Mouse (Mus musculus) CH12.LX (cell line): Measurements from ENCODE around the gene Ccdc78. TPM values are rescaled to one million over a fixed set of nuclear protein-coding genes. Genes with fewer than 3 reads are reported as not detected.

Experiments
- DNase-seq: peaks from one replicate; pipeline ENCODE4 v3.0.0-alpha.2; 2013; ENCODE audit errors: extremely low read depth
- H3K27ac ChIP-seq: 2 replicates; pipeline ENCODE4 v1.5.1; 2012; ENCODE audit warnings: low read depth, mild to moderate bottlenecking, control low read depth, moderate library complexity; ENCODE audit not compliant: insufficient read depth
- H3K27me3 ChIP-seq: replicated peaks from 2 replicates; pipeline ENCODE3; 2012; ENCODE audit warnings: inconsistent platforms
- H3K36me3 ChIP-seq, 2 experiments: replicated peaks in 1 of 2; 2 replicates each; pipeline versions ENCODE3 to v1.6.1; 2012; ENCODE audit warnings: inconsistent platforms in 1 of 2, low read length in 1 of 2, mild to moderate bottlenecking in 1 of 2, mixed read lengths in 1 of 2, moderate library complexity in 1 of 2; ENCODE audit not compliant: control insufficient read depth in 1 of 2, insufficient read depth in 1 of 2
- H3K4me1 ChIP-seq, 2 experiments: 2 replicates each; pipeline ENCODE4 v1.6.1; 2012; ENCODE audit warnings: inconsistent platforms in 1 of 2, moderate library complexity in 1 of 2; ENCODE audit not compliant: insufficient read depth in 2 of 2, control insufficient read depth in 1 of 2
- H3K4me2 ChIP-seq: 2 replicates; pipeline ENCODE4 v1.6.1; 2012; ENCODE audit warnings: low read depth, mild to moderate bottlenecking, control low read depth; ENCODE audit not compliant: poor library complexity, insufficient read depth, severe bottlenecking
- H3K4me3 ChIP-seq, 3 experiments: fragments of 150-350 bp in 1 of 3; sonication (generic) in 1 of 3; replicated peaks in 1 of 3; 2 replicates each; pipeline versions ENCODE3 to v1.5.1; 2011 to 2012; ENCODE audit warnings: low read depth in 2 of 3, low read length in 2 of 3, mild to moderate bottlenecking in 2 of 3, moderate library complexity in 2 of 3, control low read depth in 1 of 3, improper control_type of control experiment in 1 of 3, inconsistent platforms in 1 of 3, mixed read lengths in 1 of 3; ENCODE audit not compliant: poor library complexity in 1 of 3
- H3K79me2 ChIP-seq: replicated peaks from 2 replicates; pipeline ENCODE4 v1.6.1; 2012; ENCODE audit warnings: mild to moderate bottlenecking, moderate library complexity; ENCODE audit not compliant: control insufficient read depth, poor library complexity, insufficient read depth, severe bottlenecking; ENCODE audit errors: extremely low read depth
- H3K9ac ChIP-seq: 2 replicates; pipeline ENCODE4 v1.6.1; 2012; ENCODE audit warnings: low read depth, mild to moderate bottlenecking, control low read depth, moderate library complexity; ENCODE audit not compliant: insufficient read depth
- H3K9me3 ChIP-seq: replicated peaks from 2 replicates; pipeline ENCODE3; 2012; ENCODE audit warnings: low read length, inconsistent platforms, mixed read lengths
- BHLHE40 ChIP-seq: IDR thresholded peaks from 2 replicates; pipeline ENCODE4 v1.6.1; 2011; ENCODE audit warnings: mild to moderate bottlenecking, low read depth, low read length, improper control_type of control experiment
- CHD1 ChIP-seq: IDR thresholded peaks from 2 replicates; pipeline ENCODE4 v1.6.1; 2012; ENCODE audit warnings: low read depth, low read length, improper control_type of control experiment, inconsistent platforms
- CTCF ChIP-seq, 2 experiments: IDR thresholded peaks in 1 of 2; conservative IDR thresholded peaks in 1 of 2; 2 replicates each; pipeline ENCODE4 v1.5.1; 2011 to 2012; ENCODE audit warnings: low read depth in 2 of 2, low read length in 2 of 2, improper control_type of control experiment in 1 of 2, inconsistent platforms in 1 of 2, mild to moderate bottlenecking in 1 of 2, moderate library complexity in 1 of 2
- E2F4 ChIP-seq: IDR thresholded peaks from 2 replicates; pipeline ENCODE4 v1.6.1; 2011; ENCODE audit warnings: low read depth, low read length, improper control_type of control experiment; ENCODE audit not compliant: insufficient replicate concordance
- ELF1 ChIP-seq: IDR thresholded peaks from 2 replicates; pipeline ENCODE4 v1.6.1; 2014; ENCODE audit warnings: low read depth, mild to moderate bottlenecking, inconsistent platforms, low read length, improper control_type of control experiment
- EP300 ChIP-seq: IDR thresholded peaks from 2 replicates; pipeline ENCODE4 v1.6.1; 2011; ENCODE audit warnings: low read length, improper control_type of control experiment
- GABPA ChIP-seq: IDR thresholded peaks from 2 replicates; pipeline ENCODE4 v1.6.1; 2012; ENCODE audit warnings: low read depth, low read length, improper control_type of control experiment, inconsistent platforms; ENCODE audit not compliant: insufficient replicate concordance
- HCFC1 ChIP-seq: IDR thresholded peaks from 2 replicates; pipeline ENCODE4 v1.6.1; 2012; ENCODE audit warnings: low read depth, mild to moderate bottlenecking, inconsistent platforms, low read length, improper control_type of control experiment
- IRF4 ChIP-seq: IDR thresholded peaks from 2 replicates; pipeline ENCODE4 v1.6.1; 2014; ENCODE audit warnings: low read depth, mild to moderate bottlenecking, inconsistent platforms, low read length, improper control_type of control experiment
- JUN ChIP-seq: IDR thresholded peaks from 2 replicates; pipeline ENCODE4 v1.6.1; 2011; ENCODE audit warnings: low read depth, mild to moderate bottlenecking, low read length, improper control_type of control experiment, moderate library complexity; ENCODE audit not compliant: insufficient read depth
- MXI1 ChIP-seq: IDR thresholded peaks from 2 replicates; pipeline ENCODE4 v1.6.1; 2011; ENCODE audit warnings: mild to moderate bottlenecking, low read depth, low read length, improper control_type of control experiment
- MYC ChIP-seq: IDR thresholded peaks from 2 replicates; pipeline ENCODE4 v1.6.1; 2011; ENCODE audit warnings: low read depth, mild to moderate bottlenecking, improper control_type of control experiment, low read length
- NELFE ChIP-seq: IDR thresholded peaks from 2 replicates; pipeline ENCODE4 v1.6.1; 2011; ENCODE audit warnings: low read depth, low read length, improper control_type of control experiment
- NRF1 ChIP-seq: IDR thresholded peaks from 2 replicates; pipeline ENCODE4 v1.6.1; 2014; ENCODE audit warnings: low read depth, mild to moderate bottlenecking, inconsistent platforms, low read length, improper control_type of control experiment, moderate library complexity
- PAX5 ChIP-seq: IDR thresholded peaks from 2 replicates; pipeline ENCODE4 v1.6.1; 2012; ENCODE audit warnings: low read length, inconsistent platforms, mixed read lengths
- POLR2AphosphoS2 ChIP-seq: IDR thresholded peaks from 2 replicates; pipeline ENCODE4 v1.6.1; 2011; ENCODE audit warnings: low read depth, low read length, improper control_type of control experiment
- RCOR1 ChIP-seq: conservative IDR thresholded peaks from 2 replicates; pipeline ENCODE4 v1.6.1; 2012; ENCODE audit warnings: low read depth, mild to moderate bottlenecking, inconsistent platforms, low read length, improper control_type of control experiment
- SMC3 ChIP-seq: IDR thresholded peaks from 2 replicates; pipeline ENCODE4 v1.6.1; 2011; ENCODE audit warnings: low read depth, low read length, improper control_type of control experiment
- TCF12 ChIP-seq: IDR thresholded peaks from 2 replicates; pipeline ENCODE4 v1.6.1; 2014; ENCODE audit warnings: low read depth, mild to moderate bottlenecking, inconsistent platforms, low read length, improper control_type of control experiment
- UBTF ChIP-seq: IDR thresholded peaks from 2 replicates; pipeline ENCODE4 v1.6.1; 2012; ENCODE audit warnings: low read depth, mild to moderate bottlenecking, inconsistent platforms, low read length, improper control_type of control experiment, moderate library complexity
- USF2 ChIP-seq: conservative IDR thresholded peaks from 2 replicates; pipeline ENCODE4 v1.6.1; 2011; ENCODE audit warnings: low read depth, low read length, improper control_type of control experiment
- ZMIZ1 ChIP-seq: IDR thresholded peaks from 2 replicates; pipeline ENCODE4 v1.6.1; 2012; ENCODE audit warnings: low read depth, mild to moderate bottlenecking, inconsistent platforms, low read length, improper control_type of control experiment
- dilution Hi-C: fragments of 300-500 bp; cut with MboI; formaldehyde crosslinking; loops from 2 replicates; pipeline ENCODE4 v1.14.3; 2020; ENCODE audit warnings: low sequenced_read_pairs; ENCODE audit not compliant: extremely low pct_unique_long_range_greater_than_20kb, extremely low pct_ligation_motif_present
- in situ Hi-C: fragments of 300-500 bp; cut with MboI; formaldehyde crosslinking; loops from 3 replicates; pipeline ENCODE4 v1.14.3; 2019; ENCODE audit warnings: low sequenced_read_pairs, low pct_ligation_motif_present, low pct_unique_long_range_greater_than_20kb, mixed read lengths
- polyA plus RNA-seq: library from polyadenylated mRNA; unstranded; fragments of >175 nt; gene quantifications from 2 replicates; pipeline ENCODE4 v1.2.1, GENCODE M21; 2012; ENCODE audit warnings: low read depth; ENCODE audit not compliant: insufficient read length
- total RNA-seq, 2 experiments: library from RNA; depleted of rRNA; stranded (reverse); fragments of 300-350 nt in 1 of 2; fragments of >200 nt in 1 of 2; gene quantifications; 2 replicates each; pipeline ENCODE4 v1.2.3; 2012 to 2014

Gene Ccdc78
- total and polyA plus RNA-seq, 3 experiments = 0.13 to 0.40 (median 0.25) TPM

DNA sequence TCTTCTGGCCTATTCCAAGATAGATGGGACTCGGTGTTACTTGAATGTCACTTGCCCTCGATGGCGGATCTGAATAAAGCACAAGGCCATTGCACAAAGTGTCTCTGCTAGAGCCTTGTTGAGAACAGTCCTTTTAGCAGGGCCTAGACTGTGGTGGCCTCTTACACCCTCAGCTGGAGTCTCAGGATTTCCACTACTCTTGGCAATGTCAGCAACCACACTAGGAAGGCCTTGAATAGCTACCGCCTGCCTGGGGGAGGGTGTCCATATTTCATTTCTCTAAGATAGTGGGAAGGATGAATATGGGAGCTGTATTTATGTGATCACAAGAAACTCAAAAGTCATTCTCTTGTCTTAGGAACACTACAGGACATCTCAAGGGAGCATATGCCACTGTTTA, 38.1 kb upstream of the Ccdc78 start:
- dilution Hi-C loops = no loop called here
- no peaks in the 10 kb centered on the region for H3K79me2 ChIP-seq
- no peaks in the 10 kb centered on the region for H3K4me1 ChIP-seq
- no peak overlapping the region for H3K9ac ChIP-seq
- H3K27ac ChIP-seq = no peak overlapping the region
- H3K4me2 ChIP-seq = no peak overlapping the region
- in situ Hi-C loops = no loop called here
- no peak for DNase-seq
- H3K9me3 ChIP-seq = no peaks in the 10 kb centered on the region
- peaks cover 86% of the 10 kb centered on the region for H3K27me3 ChIP-seq
- H3K4me3 ChIP-seq = no peak overlapping the region
- TF ChIP-seq EP300 = no peak
- no peak for TF ChIP-seq SMC3
- TF ChIP-seq NELFE = no peak
- no peak for TF ChIP-seq RCOR1
- TF ChIP-seq E2F4 = no peak
- no peak for TF ChIP-seq UBTF
- no peak for TF ChIP-seq JUN
- TF ChIP-seq, all 38 proteins: peak for 0
- no peaks in the 10 kb centered on the region for H3K36me3 ChIP-seq

DNA sequence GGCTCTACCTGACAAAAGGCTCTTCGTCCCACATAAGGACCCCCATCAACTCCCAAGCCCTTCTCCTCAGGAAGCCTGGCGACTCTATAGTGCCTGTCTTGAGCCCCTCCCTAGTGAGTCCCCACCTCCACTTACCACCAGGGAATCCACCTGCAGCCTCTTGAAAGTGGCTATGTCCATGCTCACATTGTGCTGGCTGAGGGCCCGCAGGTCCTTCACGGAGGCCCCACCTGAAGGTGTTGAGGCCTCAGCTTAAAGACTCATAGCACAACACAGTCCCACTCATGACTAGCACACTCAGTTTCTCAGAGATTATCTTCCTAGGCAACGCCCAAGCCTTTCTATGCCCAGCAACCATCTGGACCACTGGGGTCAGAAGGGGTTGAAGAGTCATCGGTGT, 37.1 kb upstream of the Ccdc78 start:
- Histone ChIP-seq H3K79me2 (no peaks in the 10 kb centered on the region), H3K4me1 (no peaks in the 10 kb centered on the region), H3K27me3 (peaks cover 89% of the 10 kb centered on the region), H3K4me3 (no peak overlapping the region), H3K9ac (no peak overlapping the region), H3K36me3 (no peaks in the 10 kb centered on the region), H3K27ac (no peak overlapping the region), H3K4me2 (no peak overlapping the region), H3K9me3 (no peaks in the 10 kb centered on the region)
- in situ Hi-C loops (no loop called here), dilution Hi-C loops (no loop called here)
- DNase-seq = no peak
- no peak for TF ChIP-seq HCFC1

DNA sequence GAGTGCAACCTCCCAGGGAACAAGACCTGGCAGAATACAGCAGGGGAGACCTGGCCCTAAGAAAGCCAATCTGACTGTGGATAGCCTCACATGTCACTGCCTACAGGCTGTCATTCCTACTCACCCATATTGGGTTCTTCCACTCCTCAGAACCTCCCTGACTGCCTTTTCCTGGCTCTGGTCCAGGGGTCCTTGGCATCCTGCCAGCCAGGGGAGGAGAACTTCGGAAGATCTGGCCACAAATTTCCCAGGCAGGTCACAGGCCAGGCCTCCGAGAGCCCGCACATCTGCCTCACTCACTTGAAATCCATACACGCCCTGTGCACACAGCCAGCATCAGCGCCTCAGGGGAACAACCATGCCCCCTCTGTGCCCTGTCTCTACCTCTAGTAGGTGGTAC, 34.9 kb upstream of the Ccdc78 start:
- Histone ChIP-seq H3K79me2 (no peaks in the 10 kb centered on the region), H3K4me2 (no peak overlapping the region), H3K9ac (no peak overlapping the region), H3K4me1 (no peaks in the 10 kb centered on the region), H3K4me3 (no peak overlapping the region), H3K9me3 (no peaks in the 10 kb centered on the region), H3K27ac (no peak overlapping the region), H3K27me3 (peaks cover 93% of the 10 kb centered on the region), H3K36me3 (no peaks in the 10 kb centered on the region)
- dilution Hi-C loops (no loop called here), in situ Hi-C loops (no loop called here)
- TF ChIP-seq RCOR1 = no peak
- no peak for TF ChIP-seq NRF1
- TF ChIP-seq CTCF (conservative IDR thresholded peaks at IDR 0.05 in 1 of 2, IDR thresholded peaks at IDR 0.05 in 1 of 2; ENCODE audit: low read depth in 2 of 2, low read length in 2 of 2) = no peak
- no peak for TF ChIP-seq TCF12
- no peak for TF ChIP-seq USF2
- no peak for TF ChIP-seq PAX5
- no peak for TF ChIP-seq CHD1
- no peak for TF ChIP-seq ELF1
- no peak for TF ChIP-seq POLR2AphosphoS2
- no peak for TF ChIP-seq ZMIZ1
- TF ChIP-seq BHLHE40 = no peak
- TF ChIP-seq MYC = no peak
- no peak for TF ChIP-seq SMC3
- no peak for TF ChIP-seq IRF4
- TF ChIP-seq HCFC1 = no peak
- TF ChIP-seq GABPA = no peak
- no peak for TF ChIP-seq MXI1
- no peak for DNase-seq
